Mouse (Mus musculus): ENCODE results near the gene Tnfrsf22.
"Not testable (repeated sequence)": the region's sequence is repeated elsewhere in the genome, so short reads cannot be mapped to it uniquely, and the experiment has no call there.

Tnfrsf22 gene

GRCm38 (mm10) chr7:143649034-143649768 is at the start of gene Tnfrsf22:
TSS of gene Tnfrsf22 (minus strand) at chr7:143649661.
- peak; percentile 57 to 66 for DNase-seq

GRCm38 (mm10) chr7:143696140-143696539 is 46.7 kb upstream of the Tnfrsf22 start:
- no peak for DNase-seq

GRCm38 (mm10) chr7:143694550-143694949 is 45.1 kb upstream of the Tnfrsf22 start:
- no peak for DNase-seq

GRCm38 (mm10) chr7:143692746-143693510 is 43.5 kb upstream of the Tnfrsf22 start:
- no peak for DNase-seq

- no peak for DNase-seq
Measured at GRCm38 (mm10) chr7:143691909-143692308, 42.4 kb upstream of the Tnfrsf22 start.

GRCm38 (mm10) chr7:143691181-143691580 is 41.7 kb upstream of the Tnfrsf22 start:
- no peak for DNase-seq

- no peak for DNase-seq
Measured at GRCm38 (mm10) chr7:143689946-143690345, 40.5 kb upstream of the Tnfrsf22 start.

GRCm38 (mm10) chr7:143689481-143689880 is 40.0 kb upstream of the Tnfrsf22 start:
- DNase-seq: no peak

GRCm38 (mm10) chr7:143686676-143687075 is 37.2 kb upstream of the Tnfrsf22 start:
- not testable (repeated sequence) for DNase-seq

- DNase-seq: not testable (repeated sequence)
Measured at GRCm38 (mm10) chr7:143686191-143686590, 36.7 kb upstream of the Tnfrsf22 start.

- peak; percentile 47 for DNase-seq
Measured at GRCm38 (mm10) chr7:143685359-143686067, 36.1 kb upstream of the Tnfrsf22 start, which contains the start of gene Tnfrsf23. TSS of gene Tnfrsf23 (minus strand) at chr7:143685872.

GRCm38 (mm10) chr7:143684569-143684968 is 35.1 kb upstream of the Tnfrsf22 start:
- DNase-seq: not testable (repeated sequence)

GRCm38 (mm10) chr7:143681566-143681965 is 32.1 kb upstream of the Tnfrsf22 start:
- no peak for DNase-seq

- not testable (repeated sequence) for DNase-seq
Measured at GRCm38 (mm10) chr7:143680836-143681235, 31.4 kb upstream of the Tnfrsf22 start.

- not testable (repeated sequence) for DNase-seq
Measured at GRCm38 (mm10) chr7:143679650-143680049, 30.2 kb upstream of the Tnfrsf22 start.

- DNase-seq: no peak
Measured at GRCm38 (mm10) chr7:143666427-143667311, 17.2 kb upstream of the Tnfrsf22 start.

- DNase-seq: no peak
Measured at GRCm38 (mm10) chr7:143663470-143663869, 14.0 kb upstream of the Tnfrsf22 start.

- DNase-seq: no peak
Measured at GRCm38 (mm10) chr7:143660797-143661196, 11.3 kb upstream of the Tnfrsf22 start.

- DNase-seq: not testable (repeated sequence)
Measured at GRCm38 (mm10) chr7:143649769-143650346, 397 bp upstream of the Tnfrsf22 start.

- not testable (repeated sequence) for DNase-seq
Measured at GRCm38 (mm10) chr7:143643949-143644348, 5.5 kb downstream of the Tnfrsf22 start.

- DNase-seq: no peak
Measured at GRCm38 (mm10) chr7:143636674-143637073, 12.8 kb downstream of the Tnfrsf22 start.

GRCm38 (mm10) chr7:143631503-143631902 is 18.0 kb downstream of the Tnfrsf22 start:
- no peak for DNase-seq

Measured in thymus, adult 18-20 months (tissue).